Mouse (Mus musculus) kidney, adult 2 months (tissue): ENCODE data around the gene Yif1b.

Source experiments
- CTCF ChIP-seq: fragments of 200-500 bp; conservative IDR thresholded peaks from 2 replicates; pipeline ENCODE4 v1.5.1; 2011; ENCODE audit warnings: low read depth, mild to moderate bottlenecking, control low read depth, low read length, moderate library complexity, mixed read lengths; ENCODE audit not compliant: insufficient read depth, insufficient read length
- POLR2A ChIP-seq: fragments of 200-500 bp; IDR thresholded peaks from one replicate; pipeline ENCODE4 v1.6.1; 2011; ENCODE audit warnings: low read depth, low read length, control low read depth

DNA sequence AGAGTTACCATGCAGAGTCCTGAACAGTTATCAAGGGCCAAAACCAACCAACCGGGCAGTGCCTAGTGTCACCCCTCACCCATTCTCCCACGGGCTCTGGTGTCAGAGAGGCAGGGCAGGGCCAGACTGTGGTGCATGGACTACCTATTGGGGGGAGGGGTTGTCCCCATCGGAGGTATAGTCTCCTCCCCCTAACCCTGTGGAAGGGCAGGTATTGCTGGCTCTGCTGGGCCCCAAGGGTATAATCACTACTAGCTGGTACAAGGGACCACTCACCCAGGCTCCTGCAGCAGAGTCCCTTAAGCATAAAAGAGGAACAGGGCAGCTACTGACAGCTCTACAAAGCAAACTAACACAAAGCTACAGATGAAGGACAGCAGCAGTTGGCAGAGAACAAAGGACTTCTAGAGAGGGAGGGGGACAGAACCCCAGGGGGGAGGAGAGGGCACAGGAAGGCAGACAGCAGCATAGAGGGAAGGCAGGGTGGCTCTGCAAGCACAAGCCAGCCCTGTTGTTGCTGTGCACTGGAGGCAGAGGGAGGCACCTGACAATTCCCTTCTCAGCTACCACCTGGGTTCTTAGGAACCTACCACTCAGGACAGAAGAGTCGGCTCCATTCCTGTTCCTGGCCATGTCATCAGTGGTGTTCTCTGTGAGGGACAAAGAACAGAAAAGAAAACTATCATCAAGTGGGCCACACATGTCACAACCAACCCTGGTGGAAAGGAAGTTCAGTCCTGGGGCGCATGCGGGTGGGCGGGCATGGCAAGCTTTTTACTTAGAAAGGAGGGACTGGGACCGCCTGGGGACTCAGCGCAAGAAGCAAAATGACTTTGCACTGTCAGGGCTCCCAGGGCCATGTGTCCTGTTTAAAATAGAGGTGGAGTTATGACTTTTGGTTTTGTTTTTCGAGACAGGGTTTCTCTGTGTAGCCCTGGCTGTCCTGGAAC is 21.9 kb downstream of the Yif1b start:
- TF ChIP-seq CTCF (no peak), POLR2A (no peak)
